Mouse (Mus musculus): Measurements from ENCODE around the gene Ppp2r5a. TPM values are rescaled to one million over a fixed set of nuclear protein-coding genes. Genes with fewer than 3 reads are reported as not detected.

Gene Ppp2r5a
- total RNA-seq, 2 experiments from 2014 or later, result 56.0 to 59.1 TPM

DNA sequence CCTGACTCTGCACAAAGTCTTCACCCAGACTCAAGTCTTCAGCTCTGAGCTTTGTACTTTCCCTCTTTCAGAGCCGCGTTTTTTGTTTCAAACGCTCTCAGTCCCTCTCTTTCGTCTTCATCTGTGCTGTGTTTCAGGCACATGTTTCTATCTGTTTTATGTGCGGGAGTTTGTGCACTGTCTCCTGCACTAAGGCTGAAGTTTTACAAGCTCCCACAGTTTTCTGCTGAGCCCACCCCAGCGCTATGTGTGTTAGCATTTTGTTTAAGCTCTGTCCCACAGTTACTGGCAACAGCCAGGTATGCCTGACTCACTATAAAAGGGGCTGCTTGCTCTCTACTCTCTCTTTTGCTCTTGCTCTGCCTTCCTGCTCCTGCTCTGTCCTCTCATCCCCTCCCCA, 16.3 kb upstream of the Ppp2r5a start:
- DNase-seq (ENCODE audit: low spot score in 2 of 2), result no peak

DNA sequence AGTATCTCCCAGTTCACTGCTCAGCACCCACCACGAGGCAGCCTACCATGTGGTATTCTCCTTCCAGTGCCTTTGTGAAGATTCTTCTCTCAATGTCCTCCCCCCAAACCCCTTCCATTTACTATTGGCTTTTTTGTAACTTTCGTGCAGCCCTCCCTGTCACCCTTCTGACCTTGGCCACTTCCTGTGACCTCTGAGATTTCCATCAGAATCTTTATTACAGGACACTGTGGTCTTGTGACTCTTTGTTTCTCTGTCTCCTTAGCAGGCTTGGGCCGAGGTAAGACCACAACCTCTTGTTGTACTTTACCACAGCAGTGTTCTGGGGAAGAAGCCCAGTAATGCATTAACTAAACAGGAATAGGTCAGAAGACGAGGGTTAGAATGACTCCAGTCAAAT, 15.9 kb upstream of the Ppp2r5a start:
- no peak for DNase-seq (ENCODE audit: low spot score in 2 of 2)

DNA sequence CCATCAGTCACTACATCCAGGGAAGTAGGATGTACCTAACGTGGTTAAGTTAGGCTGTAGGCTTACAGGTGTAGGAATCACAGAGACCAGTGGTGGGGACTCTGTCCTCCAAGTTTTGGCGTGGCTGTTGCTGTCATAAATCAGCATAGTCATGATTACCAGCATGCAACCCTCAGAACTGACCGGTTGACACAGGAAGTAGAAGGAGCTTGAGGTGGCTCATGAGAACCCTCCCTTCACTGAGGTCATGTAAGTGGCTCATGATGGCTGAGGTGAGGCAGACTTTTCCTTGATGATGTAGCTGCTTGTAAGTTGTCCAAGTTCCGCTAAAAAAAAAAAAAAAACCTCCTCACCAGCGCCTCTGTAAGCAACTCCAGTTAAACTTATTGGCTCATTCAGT, 14.0 kb upstream of the Ppp2r5a start:
- no peak for DNase-seq (ENCODE audit: low spot score in 2 of 2)

DNA sequence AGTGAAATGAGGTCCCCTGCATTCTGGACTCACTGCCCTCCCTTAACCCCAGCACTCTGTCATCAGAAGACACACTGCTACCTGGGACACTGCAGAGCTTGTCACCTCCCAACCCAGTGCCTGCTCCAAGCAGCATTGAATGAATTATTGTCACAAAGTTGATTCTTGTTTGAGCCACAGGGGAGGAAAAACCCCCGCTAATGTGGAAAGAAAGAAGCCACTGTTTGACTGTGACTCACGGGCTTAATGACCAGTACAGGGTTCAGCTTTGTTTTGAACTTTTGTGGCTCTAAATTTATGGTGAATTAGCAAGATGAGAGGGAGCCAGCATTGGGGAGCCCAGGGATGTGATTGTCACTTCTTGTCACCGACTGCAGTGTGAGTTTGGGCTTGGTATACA, 13.5 kb upstream of the Ppp2r5a start:
- DNase-seq (ENCODE audit: low spot score in 2 of 2), result no peak

DNA sequence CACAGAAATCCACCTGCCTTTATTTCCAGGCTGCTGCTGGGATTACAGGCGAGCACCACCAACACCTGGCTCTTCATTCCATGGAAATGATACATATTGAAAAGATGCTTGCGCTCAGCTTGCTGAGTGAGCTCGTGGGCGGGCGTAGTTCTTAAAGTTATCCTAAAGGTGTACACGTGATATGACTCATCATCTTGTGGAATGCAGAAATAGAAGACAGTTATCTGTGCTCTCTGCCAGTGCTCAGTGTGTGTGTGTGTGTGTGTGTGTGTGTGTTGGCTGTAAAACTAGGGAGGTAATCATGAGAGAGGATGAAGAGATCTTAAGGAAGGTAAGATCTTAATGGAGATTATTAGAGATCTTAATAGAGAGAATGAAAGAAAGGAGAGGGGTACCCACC, 11.4 kb upstream of the Ppp2r5a start:
- DNase-seq (ENCODE audit: low spot score in 2 of 2), result no peak

DNA sequence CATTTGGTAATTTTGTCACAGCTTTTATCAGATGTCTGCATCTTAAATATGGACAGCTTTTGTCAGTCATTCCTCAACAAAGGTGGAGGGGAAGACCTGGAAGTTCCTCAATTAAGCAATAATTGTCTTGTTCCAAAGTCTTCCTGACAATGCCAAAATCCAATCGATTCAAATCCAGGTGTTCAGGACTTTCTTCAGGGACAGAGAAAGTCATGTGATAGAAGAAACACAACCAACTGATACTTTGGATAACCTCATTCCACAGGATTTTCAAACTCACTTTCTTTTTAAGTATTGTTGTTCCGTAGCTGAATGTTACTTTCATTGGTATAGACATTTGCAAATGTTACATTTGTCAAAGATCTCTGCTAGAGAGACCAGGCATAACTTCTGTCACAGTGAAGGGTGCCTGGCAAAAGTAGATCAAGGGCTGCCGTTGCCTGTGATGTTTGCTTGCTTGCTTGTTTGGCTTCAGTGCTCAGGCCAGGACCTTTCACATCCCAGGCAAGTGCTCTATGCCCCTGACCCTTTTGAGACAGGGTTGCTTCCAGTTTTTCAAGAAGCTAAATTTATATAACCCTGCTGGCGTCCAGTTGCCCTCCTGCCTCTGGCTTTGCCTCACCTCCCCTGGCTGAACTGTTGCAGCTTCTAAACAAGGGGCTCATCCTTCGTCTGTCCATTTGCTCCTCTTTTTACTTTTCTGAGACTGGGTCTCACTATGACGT, 10.8 kb upstream of the Ppp2r5a start:
- no peak for DNase-seq (ENCODE audit: low spot score in 2 of 2)

DNA sequence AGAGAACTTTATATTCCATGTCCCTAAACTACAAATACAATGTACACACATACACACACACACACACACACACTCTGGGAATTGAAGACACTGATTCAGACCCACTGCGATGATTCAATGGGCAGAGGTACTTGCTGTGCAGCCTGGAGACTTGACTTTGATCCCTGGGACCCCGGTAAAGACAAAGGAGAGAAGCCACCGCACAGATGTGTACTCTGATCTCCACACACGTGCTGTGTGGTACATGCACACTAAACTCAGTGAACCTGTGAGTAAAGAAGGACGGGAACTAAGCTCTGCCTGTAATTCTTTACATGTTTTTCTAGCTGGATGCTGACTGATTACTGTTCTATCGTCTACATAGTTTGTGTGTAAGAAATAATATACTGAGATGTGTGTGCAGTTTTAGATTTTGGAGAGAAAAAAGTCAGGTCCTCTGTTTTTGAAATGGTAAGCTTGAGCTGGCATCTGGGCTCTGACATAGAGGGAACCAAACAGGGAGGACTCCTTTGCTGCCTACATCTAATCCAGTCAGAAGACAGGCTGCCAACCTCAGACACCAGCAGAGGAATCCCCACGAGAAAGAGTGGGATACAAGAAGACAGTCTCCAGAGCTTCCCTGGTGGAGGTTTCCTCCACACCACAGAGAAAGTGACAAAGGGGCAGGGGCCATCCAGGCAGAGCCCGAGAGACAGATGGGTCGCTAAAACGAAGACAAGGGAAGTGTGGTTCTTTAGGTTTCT, 7.4 kb upstream of the Ppp2r5a start:
- no peak for DNase-seq (ENCODE audit: low spot score in 2 of 2)

DNA sequence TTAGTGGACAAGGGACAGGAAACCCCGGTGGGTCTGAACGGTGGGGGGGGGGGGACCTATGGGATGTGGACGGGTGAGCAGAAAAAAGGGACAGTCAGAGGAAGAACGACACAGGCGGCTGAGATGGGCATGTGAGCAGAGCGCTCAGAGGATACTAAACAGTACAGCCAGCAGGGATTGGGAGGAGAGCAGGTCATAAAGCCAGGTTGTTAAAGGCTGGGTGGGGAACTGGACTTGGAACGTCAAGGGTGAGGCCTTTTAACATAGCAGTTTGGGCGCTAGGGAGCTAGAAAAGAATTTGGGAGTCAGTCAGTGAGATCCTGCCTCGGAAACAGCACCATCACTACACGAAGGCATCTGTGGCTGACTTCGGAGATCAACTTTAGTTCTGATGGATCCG, 4.2 kb upstream of the Ppp2r5a start:
- no peak for DNase-seq (ENCODE audit: low spot score in 2 of 2)

DNA sequence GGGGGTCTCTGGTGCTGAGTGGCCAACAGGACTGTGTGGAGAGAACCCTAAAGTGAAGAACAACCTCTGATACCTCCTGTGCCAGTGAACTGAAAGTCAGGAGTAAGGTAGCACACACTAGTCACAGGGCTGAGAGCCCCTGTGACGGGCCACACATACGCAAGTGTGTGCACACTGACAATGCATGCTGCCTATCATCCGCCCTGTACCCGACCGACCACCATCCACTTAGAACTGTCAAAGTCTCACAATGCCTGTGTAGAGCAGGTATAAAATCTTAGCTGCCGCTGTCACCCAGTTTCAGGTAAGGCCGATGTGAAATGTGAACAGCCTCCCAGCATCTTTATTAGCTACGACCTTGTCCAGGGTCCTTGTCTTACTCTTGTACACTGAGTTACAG, 3.4 kb upstream of the Ppp2r5a start:
- DNase-seq (ENCODE audit: low spot score in 2 of 2), result no peak

DNA sequence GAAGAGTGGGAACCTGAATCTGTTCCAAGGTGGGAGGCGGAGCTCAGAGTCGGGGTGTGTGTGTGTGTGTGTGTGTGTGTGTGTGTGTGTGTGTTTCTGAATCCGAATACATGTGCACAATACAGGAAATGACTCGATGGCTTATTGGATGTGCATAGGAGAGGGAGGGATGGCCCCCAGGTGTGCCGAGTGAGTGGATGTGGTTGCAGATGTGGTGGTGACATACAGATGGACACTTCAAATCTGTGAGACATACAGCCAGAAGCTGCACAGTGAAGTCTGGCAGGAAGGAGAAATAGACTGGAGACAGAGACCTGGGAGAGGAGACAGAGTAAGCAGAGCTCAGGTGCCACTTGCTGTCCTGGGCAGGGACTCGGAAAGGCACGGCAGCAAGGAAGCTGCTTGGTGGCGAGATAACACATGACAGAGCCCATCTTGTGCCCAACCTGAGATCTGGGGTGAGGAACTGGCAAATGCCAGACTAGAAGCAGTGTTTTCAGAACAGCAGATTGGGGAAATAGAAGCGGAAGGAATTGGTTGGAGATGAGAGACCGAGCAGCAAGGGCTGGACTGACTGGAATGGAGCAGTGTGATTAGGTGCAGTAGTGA, 1.8 kb upstream of the Ppp2r5a start:
- DNase-seq (ENCODE audit: low spot score in 2 of 2), result no peak

DNA sequence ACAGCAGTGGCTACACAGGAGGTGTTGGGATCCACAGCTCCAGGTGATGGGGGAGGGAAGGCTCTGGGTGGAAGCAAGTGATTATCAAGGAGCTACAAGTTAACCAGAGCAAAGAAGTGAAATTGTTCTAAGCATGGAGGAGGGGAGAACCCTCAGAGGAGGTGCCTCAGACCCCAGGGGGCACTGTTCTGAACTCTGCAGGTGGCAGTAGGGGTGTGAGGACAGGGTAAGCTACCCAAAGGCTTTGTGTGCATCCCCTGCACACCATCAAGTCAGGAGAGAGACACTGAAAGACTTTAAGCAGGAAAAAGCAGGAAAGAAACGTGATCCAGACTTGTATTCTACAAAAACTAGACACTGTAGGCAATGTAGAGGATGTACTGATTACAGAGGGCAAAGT, 1.2 kb upstream of the Ppp2r5a start:
- no peak for DNase-seq (ENCODE audit: low spot score in 2 of 2)

DNA sequence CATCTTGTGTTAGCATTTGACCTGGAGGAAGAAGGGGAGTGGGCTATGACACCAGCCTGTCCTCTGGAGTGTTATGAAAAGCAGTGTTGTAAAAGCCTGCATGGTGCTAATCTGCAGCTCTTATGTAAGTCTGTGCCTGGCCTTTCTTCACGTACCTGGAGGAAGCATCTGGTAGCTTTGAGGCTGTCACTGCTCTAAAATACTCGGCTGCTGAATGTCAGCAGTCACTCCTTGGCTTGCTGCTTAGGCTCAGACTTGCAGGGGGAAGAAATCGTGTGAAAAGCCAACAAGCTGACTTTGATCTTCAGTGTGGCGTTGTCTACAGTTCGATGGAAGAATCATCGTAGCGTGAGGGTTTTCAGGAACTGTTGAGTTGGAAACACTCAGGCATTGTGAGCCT, 566 bp downstream of the Ppp2r5a start:
- no peak for DNase-seq (ENCODE audit: low spot score in 2 of 2)

DNA sequence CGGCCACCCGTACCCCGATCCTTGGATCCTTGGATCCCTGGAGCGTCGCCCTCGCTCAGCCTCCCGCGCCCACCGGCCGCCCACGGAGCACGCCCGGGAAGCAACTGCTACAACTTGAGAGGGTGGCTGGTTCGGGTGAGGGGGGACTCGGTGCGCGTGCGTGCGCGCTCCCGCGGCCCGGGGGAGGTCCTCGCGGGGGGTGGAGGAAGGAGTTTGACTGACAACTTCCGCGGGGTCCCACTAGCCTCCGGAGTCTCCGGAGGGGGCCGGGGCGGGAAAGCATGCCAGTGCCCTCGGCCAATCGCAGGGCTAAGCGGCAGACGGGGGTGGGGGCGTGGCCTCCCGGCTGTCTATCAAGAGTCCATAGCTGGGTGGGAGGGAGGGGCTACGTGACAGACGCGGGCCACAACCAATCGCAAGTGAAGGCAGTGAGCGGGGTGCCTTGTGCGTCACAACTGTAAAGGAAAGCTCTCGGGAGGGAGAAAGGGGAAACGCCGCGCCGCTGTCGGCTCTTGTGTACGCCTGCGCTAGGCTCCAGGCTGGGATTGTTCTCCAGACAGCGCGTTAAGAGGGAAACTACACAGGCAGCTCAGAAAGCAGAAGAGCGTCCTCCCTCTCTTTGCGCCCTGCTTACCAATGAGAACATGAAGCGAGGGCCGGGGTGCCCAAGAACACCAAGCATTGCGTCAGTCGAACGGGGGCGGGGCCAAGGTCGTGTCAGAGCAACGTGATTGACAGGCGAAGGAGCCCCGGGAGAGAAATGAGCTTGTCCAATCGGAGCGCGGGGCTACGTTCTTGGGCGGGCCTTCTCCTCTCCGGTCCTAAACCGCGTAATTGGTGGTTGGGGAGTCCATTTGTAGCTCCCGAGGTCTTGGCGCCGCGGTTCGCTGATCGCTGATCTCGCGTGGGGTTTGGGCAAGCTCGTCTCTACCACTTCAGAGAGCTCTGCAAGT, 5.9 kb downstream of the Ppp2r5a start:
- DNase-seq (ENCODE audit: low spot score in 2 of 2), result peak; percentile 99

DNA sequence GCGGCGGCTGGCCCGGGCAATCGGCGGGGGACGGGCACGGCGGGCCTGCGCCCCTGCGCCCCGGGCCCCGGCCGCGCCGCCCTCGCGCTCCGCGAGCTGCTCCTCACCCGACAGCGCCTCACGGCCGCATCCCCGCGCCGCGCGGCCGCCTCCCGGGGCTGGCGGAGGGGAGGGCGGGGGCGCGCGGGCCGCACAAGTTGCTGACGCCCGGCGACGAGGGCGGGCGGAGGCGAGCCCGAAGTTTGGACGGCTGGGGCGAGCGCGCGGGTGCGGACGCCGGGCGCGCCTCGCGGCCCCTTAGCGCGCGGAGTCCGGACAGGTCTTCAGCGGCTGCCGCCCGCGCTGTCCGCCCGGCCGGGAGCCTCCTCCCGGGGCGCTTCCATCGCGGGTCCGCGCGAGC, 6.6 kb downstream of the Ppp2r5a start:
- DNase-seq (ENCODE audit: low spot score in 2 of 2), result peak in 1 of 2 experiments; percentile 72

DNA sequence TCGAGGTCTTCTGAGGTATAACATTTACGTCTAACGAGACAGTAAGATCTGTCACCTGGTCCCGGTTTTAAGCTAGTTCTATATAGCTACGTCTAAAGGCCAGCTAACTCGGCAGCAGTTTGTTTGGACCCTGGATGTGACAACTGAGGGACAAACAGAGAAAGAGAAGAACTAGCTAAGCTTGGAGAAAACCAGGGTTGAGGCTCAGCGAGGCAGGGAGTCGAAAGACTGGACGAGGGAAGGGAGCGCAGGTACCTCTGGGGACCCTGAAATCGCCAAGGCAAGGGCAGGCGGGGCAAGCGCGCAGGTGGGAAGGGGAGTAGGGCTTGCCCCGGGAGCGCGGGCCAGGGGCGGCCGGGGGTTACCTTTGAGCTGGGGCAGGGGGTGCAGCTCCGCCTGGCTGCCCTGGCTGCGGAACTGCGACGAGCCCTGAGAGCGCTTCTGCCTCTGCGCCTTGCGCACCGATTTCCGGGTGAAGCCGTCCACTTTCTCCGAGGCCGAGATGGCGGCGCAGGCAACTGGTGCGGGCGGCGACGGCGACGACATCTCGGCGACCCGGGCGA, 7.1 kb downstream of the Ppp2r5a start:
- peak in 1 of 2 experiments; percentile 48 for DNase-seq (ENCODE audit: low spot score in 2 of 2)

DNA sequence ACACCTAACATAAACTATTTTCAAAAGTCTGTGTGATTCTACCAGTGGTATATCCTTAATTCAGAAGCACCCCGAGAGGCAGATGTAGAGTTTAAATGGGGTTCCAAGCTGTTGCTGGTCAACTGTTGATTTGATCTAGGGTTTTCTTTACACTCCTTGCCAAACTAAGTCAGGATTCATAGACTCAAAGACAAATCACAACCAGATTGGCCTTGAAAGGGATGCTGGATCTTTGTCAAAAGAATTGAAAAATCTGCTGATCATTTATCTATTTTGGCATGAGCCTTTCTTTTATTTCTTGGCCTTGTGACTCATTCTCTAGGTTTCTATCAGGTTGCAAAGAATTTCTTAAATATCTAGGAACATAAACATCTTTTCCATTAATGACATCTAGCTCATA, 7.9 kb downstream of the Ppp2r5a start:
- DNase-seq (ENCODE audit: low spot score in 2 of 2), result no peak

DNA sequence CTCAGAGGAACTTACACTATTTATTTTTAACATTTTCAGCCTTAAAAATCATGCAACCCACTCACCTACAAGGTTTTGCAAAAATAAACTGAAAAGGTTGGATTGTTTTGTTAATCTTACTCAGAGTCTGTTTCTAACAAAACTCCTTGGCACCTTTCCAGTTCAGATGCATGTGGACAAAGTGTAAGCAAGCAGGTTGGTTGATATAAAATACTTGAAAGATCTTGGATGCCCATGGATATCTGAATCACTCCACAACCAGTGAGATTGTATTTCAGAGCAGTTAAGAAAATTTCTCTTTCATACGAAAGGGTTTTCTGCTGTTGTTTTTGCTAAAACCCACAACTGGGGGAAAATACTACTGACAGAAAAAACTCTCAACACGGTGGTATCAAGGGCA, 8.9 kb downstream of the Ppp2r5a start:
- DNase-seq (ENCODE audit: low spot score in 2 of 2), result no peak

DNA sequence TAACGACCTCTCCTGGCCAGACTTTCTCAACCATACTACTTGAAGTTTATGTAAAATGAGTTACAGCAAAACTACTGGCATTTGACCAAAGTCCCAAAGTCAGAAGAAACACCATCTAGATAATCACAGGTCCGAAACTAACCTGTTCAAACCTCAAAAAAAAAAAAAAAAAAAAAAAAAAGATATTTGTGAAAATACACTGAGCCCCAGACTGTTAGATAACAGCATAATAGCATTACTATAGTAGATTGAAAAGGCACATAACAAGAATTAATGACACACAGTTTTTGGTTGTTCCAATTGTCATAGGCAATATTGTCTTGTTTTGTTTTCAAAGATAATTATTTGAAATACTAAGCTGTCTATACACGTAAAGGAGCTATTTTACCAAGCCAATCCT, 9.5 kb downstream of the Ppp2r5a start:
- no peak for DNase-seq (ENCODE audit: low spot score in 2 of 2)

DNA sequence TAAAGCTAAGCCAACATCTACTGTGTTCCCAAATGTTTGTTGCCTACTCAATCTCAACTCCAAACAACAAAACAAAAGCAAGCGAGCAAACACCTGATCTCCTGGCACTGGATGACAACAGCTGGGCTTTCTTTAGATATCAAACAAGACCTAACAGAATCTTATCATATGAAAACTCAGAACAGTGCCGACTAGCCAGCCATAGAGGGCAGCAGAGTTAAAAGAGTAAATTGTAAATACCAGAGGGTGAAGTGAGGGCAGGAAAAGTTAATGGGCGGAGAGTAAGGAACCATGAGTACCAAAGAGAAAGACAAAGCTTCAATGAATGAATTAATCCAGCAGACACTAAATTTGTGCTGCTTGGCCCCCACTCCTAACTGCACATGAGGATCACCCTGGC, 11.8 kb downstream of the Ppp2r5a start:
- peak; percentile 41 to 43 for DNase-seq (ENCODE audit: low spot score in 2 of 2)

DNA sequence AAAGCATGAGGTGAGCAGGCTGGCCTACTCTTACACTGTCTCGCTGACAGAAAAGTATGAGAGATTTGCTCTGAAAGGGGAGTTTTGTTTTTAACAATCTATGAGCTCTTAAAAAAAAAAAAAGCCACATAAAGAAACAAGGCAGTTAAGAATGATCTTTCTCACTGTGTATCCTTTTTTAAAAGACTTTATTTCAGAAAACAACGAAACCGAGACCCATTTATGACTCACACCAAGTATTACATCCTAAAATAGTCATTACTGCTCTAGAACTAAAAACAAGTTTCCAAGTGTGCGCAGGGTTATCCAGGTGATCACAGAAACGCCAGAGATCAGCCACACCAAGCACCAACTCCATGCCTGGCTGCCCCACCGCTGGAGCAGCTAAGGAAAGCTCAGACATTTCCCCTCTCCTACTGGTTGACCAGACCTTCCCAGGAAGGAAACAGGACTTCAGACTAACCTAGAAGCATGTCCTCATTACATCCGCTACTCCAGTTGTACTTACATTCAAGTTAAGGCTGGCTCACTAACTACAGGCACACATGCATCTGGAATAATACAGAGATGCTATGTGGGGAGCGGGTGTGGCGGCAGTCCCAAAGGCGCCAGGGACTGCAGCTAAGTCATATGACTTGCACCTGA, 18.2 kb downstream of the Ppp2r5a start:
- DNase-seq (ENCODE audit: low spot score in 2 of 2), result no peak
